Mouse (Mus musculus): ENCODE data around the gene Rnf113a1. TPM values are rescaled to one million over a fixed set of nuclear protein-coding genes. Genes with fewer than 3 reads are reported as not detected.
"Not testable (repeated sequence)": the region's sequence is repeated elsewhere in the genome, so short reads cannot be mapped to it uniquely, and the experiment has no call there.

Gene Rnf113a1
- polyA plus RNA-seq (2015; fragmentation: Nextera tagmentation; extraction: Ambion mirVana), result 6.1 and 7.1 TPM in 2 replicates

DNA sequence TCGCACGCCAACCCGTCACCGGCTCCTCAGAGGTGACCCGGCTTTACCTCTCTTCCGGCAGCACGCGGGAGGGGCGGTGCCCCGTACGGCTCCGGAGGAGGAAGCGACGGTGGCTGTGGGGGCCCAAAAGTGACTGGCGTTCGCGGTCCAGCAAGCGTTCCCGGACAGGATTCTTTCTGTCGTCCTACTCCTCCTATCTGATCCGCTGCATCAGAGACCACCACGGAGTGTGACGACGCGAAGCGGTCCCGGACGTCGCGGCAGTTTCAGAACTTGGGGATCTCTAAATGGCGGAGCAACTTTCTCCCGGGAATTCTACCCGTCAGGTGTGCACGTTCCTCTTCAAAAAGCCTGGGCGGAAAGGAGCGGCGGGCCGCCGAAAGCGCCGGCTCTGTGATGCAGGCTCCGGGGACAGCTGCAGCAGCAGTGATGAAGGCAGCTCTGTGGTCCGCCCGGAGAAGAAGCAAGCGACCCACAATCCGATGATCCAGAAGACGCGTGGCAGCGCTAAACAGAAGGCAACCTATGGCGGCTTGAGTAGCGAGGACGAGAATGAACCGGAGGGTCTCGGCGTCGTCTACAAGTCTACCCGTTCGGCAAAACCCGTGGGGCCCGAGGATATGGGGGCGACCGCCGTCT is at the start of gene Rnf113a1, which contains the start of gene Ndufa1:
Gene Rnf113a1 (plus strand): TSS at position 141 of the 639 bp plus-strand sequence.
Gene Ndufa1 (minus strand): TSS at position 59 of the 639 bp plus-strand sequence.
- Histone ChIP-seq H3K4me3 (ENCODE audit: low read depth, low read length) (peak within 1 kb of the TSS; percentile 56), H3K4me2 (replicated peaks; ENCODE audit: low read depth) (peak within 1 kb of the TSS; percentile 67), H3K4me1 (replicated peaks; ENCODE audit: control insufficient read depth, insufficient read depth, low read length) (no peaks in the 10 kb centered on the region), H3K9me3 (ENCODE audit: control insufficient read depth) (no peaks in the 10 kb centered on the region), H3K36me3 (ENCODE audit: control insufficient read depth, insufficient read depth) (no peaks in the 10 kb centered on the region), H3K9ac (ENCODE audit: low read depth, low read length) (peak within 1 kb of the TSS; percentile 31; the same call in 1 of the 2 replicates), H3K27me3 (replicated peaks; ENCODE audit: control insufficient read depth, insufficient read depth, low read length) (no peaks in the 10 kb centered on the region), H3K27ac (ENCODE audit: low read depth, low read length) (peak within 1 kb of the TSS; percentile 41; the same call in 1 of the 2 replicates)
- TF ChIP-seq CTCF (IDR thresholded peaks at IDR 0.05; ENCODE audit: low read depth), result no peak
- 16% methylated on average over 63 of the region's 63 CpGs for WGBS
- peak; percentile 87 for ATAC-seq

DNA sequence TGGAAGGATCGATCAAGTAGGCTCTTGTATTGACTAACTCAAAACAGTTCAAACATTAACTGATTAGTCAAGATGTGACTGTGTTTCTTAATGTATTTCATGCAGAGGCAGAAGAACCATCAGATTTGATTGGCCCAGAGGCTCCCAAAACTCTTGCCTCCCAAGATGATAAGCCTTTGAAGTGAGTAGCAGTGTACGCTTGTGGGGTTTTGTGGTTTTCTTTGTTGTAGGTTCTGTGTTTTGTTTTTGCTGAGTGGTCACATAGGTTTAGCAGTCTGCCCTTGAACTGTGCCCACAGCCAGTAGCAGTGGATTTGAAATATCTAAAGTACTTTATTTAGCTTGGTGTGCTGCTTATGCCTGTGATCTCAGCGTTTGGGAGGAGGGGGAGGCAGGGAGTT is 49.3 kb upstream of the Rnf113a1 start:
- no peak overlapping the region for H3K4me3 ChIP-seq (ENCODE audit: low read depth, low read length)
- no peaks in the 10 kb centered on the region for H3K4me1 ChIP-seq (replicated peaks; ENCODE audit: control insufficient read depth, insufficient read depth, low read length)
- no peaks in the 10 kb centered on the region for H3K9me3 ChIP-seq (ENCODE audit: control insufficient read depth)
- H3K27me3 ChIP-seq (replicated peaks; ENCODE audit: control insufficient read depth, insufficient read depth, low read length), result no peaks in the 10 kb centered on the region
- 83% methylated on average over 3 of the region's 3 CpGs for WGBS
- H3K36me3 ChIP-seq (ENCODE audit: control insufficient read depth, insufficient read depth), result peaks cover 2% of the 10 kb centered on the region; the same call in 1 of the 2 replicates
- no peak for TF ChIP-seq CTCF (IDR thresholded peaks at IDR 0.05; ENCODE audit: low read depth)
- no peak overlapping the region for H3K27ac ChIP-seq (ENCODE audit: low read depth, low read length)
- H3K9ac ChIP-seq (ENCODE audit: low read depth, low read length), result no peak overlapping the region
- H3K4me2 ChIP-seq (replicated peaks; ENCODE audit: low read depth), result no peak overlapping the region
- ATAC-seq, result no peak

GRCm38 (mm10) chrX:37144498-37144897 is 46.5 kb upstream of the Rnf113a1 start:
- WGBS, result 79% methylated on average over 2 of the region's 4 CpGs
- not testable (repeated sequence) for H3K27ac ChIP-seq (ENCODE audit: low read depth, low read length); ATAC-seq; H3K4me1 ChIP-seq (replicated peaks; ENCODE audit: control insufficient read depth, insufficient read depth, low read length); H3K9me3 ChIP-seq (ENCODE audit: control insufficient read depth); H3K36me3 ChIP-seq (ENCODE audit: control insufficient read depth, insufficient read depth); H3K9ac ChIP-seq (ENCODE audit: low read depth, low read length); H3K4me2 ChIP-seq (replicated peaks; ENCODE audit: low read depth); H3K27me3 ChIP-seq (replicated peaks; ENCODE audit: control insufficient read depth, insufficient read depth, low read length); H3K4me3 ChIP-seq (ENCODE audit: low read depth, low read length)

GRCm38 (mm10) chrX:37144954-37145353 is 46.1 kb upstream of the Rnf113a1 start:
- Histone ChIP-seq H3K4me1 (replicated peaks; ENCODE audit: control insufficient read depth, insufficient read depth, low read length) (no peaks in the 10 kb centered on the region), H3K9ac (ENCODE audit: low read depth, low read length) (no peak overlapping the region), H3K27me3 (replicated peaks; ENCODE audit: control insufficient read depth, insufficient read depth, low read length) (no peaks in the 10 kb centered on the region), H3K9me3 (ENCODE audit: control insufficient read depth) (no peaks in the 10 kb centered on the region), H3K36me3 (ENCODE audit: control insufficient read depth, insufficient read depth) (no peaks in the 10 kb centered on the region), H3K27ac (ENCODE audit: low read depth, low read length) (no peak overlapping the region), H3K4me3 (ENCODE audit: low read depth, low read length) (no peak overlapping the region), H3K4me2 (replicated peaks; ENCODE audit: low read depth) (no peak overlapping the region)
- 95% methylated on average over 2 of the region's 2 CpGs for WGBS
- TF ChIP-seq CTCF (IDR thresholded peaks at IDR 0.05; ENCODE audit: low read depth), result peak; percentile 57
- no peak for ATAC-seq

- peak; percentile 55 for TF ChIP-seq CTCF (IDR thresholded peaks at IDR 0.05; ENCODE audit: low read depth)
- WGBS, result 62% methylated on average over 4 of the region's 4 CpGs
- no peak for ATAC-seq
- Histone ChIP-seq H3K9ac (ENCODE audit: low read depth, low read length) (no peak overlapping the region), H3K36me3 (ENCODE audit: control insufficient read depth, insufficient read depth) (no peaks in the 10 kb centered on the region), H3K27ac (ENCODE audit: low read depth, low read length) (no peak overlapping the region), H3K9me3 (ENCODE audit: control insufficient read depth) (no peaks in the 10 kb centered on the region), H3K4me3 (ENCODE audit: low read depth, low read length) (no peak overlapping the region), H3K4me2 (replicated peaks; ENCODE audit: low read depth) (no peak overlapping the region), H3K4me1 (replicated peaks; ENCODE audit: control insufficient read depth, insufficient read depth, low read length) (no peaks in the 10 kb centered on the region), H3K27me3 (replicated peaks; ENCODE audit: control insufficient read depth, insufficient read depth, low read length) (no peaks in the 10 kb centered on the region)
These were observed 33.2 kb upstream of the Rnf113a1 start for GRCm38 (mm10) chrX:37157839-37158238.

- Histone ChIP-seq H3K9me3 (ENCODE audit: control insufficient read depth) (no peaks in the 10 kb centered on the region), H3K4me1 (replicated peaks; ENCODE audit: control insufficient read depth, insufficient read depth, low read length) (no peaks in the 10 kb centered on the region), H3K4me3 (ENCODE audit: low read depth, low read length) (no peak overlapping the region), H3K36me3 (ENCODE audit: control insufficient read depth, insufficient read depth) (no peaks in the 10 kb centered on the region), H3K9ac (ENCODE audit: low read depth, low read length) (no peak overlapping the region), H3K4me2 (replicated peaks; ENCODE audit: low read depth) (no peak overlapping the region), H3K27me3 (replicated peaks; ENCODE audit: control insufficient read depth, insufficient read depth, low read length) (no peaks in the 10 kb centered on the region), H3K27ac (ENCODE audit: low read depth, low read length) (no peak overlapping the region)
- no peak for ATAC-seq
- TF ChIP-seq CTCF (IDR thresholded peaks at IDR 0.05; ENCODE audit: low read depth), result no peak
- 67% methylated on average over 10 of the region's 10 CpGs for WGBS
These were observed 29.9 kb upstream of the Rnf113a1 start for GRCm38 (mm10) chrX:37161169-37161568.
